Mouse (Mus musculus): ENCODE measurements at regions not wholly inside any gene's neighbourhood (a gene's known extent, or its start where the extent isn't known, plus 50 kb on each side); places are given as distances from the start of the nearest gene placed in this dataset.

- no peak for DNase-seq (ENCODE audit: low spot score in 2 of 2)
Observed at GRCm38 (mm10) chr15:52783940-52784339, 1100.8 kb upstream of the Gm7489 start.

DNA sequence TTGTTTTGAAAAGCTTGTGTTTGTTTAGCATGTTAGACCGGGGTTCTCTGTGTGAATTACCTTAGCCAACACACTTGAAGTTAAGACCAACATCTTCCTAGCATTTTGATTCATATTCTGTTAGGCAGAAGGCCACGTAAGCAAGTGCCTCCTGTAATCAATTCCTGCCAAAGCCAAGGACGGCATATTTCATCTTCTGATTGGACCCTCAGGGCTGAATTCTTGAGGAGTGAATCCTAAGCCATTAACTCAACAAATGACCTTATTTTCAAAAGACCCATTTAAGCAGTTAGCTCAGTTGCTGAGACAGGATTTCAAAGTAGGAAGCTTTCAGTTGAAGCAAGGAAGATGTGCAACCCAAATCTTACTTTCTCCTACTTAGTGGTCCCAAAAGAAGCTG is 1099.5 kb upstream of the Gm7489 start:
- DNase-seq (ENCODE audit: low spot score in 2 of 2): no peak

DNA sequence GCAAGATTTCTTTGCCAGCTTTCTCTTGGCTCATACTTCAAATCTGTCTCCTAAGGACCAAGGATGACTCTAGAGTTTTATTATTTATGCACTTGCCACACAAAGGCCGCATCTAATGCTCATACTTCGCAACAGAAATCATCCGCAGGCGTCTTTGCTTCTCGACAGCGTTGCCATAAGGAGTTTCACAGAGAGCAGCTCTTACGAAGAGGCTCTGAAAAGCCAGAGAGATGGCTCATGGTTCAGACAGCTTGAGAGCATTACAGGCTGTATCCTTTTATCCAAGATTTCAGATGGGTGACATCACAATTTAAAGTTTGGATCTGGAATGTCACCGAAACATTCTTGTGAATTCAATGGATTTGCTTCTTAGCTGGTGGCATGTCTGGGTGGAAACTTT is 1098.7 kb upstream of the Gm7489 start:
- DNase-seq (ENCODE audit: low spot score in 2 of 2): no peak

- DNase-seq (ENCODE audit: low spot score in 2 of 2): no peak
Observed at GRCm38 (mm10) chr15:52805479-52806199, 1079.1 kb upstream of the Gm7489 start.

- no peak for DNase-seq (ENCODE audit: low spot score in 2 of 2)
Observed at GRCm38 (mm10) chr15:52808622-52809021, 1076.1 kb upstream of the Gm7489 start.

DNA sequence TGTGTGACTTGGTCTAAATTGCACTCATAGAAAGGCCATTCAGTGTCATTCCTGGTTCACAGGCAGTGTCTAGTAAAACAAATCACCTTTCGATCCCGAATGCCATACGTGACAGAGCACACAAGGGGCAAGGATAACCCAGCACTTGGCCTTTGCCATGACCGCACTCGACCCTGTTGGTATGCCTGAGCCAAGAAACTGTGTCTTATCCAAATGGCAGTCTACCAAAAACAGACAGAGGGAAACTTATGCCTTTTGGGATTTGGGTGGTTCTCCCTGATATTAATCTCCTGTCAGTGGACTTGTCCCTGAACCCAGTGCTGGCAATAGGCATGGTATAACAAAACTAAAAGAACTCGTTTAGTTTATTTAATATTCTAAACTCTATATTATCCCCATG is 1063.9 kb upstream of the Gm7489 start:
- DNase-seq (ENCODE audit: low spot score in 2 of 2): no peak

DNA sequence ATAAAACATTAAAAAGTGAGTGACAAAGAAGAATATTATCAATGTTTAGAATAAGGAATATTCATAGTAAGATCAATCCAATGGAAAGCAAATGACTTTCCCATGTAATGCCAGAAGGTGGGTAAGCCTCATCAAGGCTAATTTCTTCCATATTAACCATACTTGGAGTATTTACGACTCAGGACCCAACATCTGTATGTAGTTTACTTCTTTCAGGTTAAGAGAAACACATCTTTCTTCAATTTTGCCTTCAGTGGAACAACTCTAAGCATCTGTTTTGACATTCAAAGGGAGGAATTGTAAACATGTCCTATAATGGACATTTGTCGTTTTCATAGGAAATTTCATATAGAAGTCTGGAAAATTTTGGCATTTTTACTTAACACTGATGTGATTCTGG is 1047.8 kb upstream of the Gm7489 start:
- DNase-seq (ENCODE audit: low spot score in 2 of 2): no peak

DNA sequence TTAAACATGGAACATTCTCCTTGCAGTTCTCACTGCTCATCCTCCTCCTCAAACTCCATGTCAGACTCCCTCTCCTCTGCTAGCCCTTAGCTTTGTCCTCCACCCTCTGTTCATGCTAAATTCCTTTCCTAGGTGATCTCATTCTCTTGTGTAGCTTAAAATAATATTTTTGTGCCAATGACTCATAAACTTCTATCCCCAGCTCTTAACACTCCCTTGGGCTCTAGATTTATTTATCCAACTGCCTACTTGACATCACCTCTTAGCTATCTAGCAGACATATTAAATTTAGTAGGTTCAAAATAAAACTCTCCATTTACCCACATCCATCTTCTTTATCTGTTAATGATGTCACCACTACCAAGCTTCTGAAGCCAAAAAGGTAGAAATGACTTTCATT is 1036.6 kb upstream of the Gm7489 start:
- DNase-seq (ENCODE audit: low spot score in 2 of 2): no peak

DNA sequence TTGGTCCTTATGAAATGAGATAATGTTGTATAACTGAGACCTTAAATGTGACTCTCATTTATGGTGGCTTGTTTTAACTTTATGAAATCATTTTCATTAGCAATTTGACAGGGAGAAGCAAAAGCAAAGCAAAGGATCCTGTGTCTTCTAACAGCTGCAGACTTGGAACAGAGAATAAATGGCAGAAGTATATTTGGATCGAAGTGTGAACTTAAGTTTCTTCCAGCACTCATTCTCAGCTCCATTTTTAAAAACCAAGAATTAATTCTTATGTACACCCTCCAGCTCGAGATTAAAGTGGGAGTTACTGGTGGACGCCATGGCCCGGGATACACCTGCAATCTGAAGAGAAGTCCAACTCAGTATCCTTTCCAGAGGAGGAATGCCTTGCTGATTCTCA is 1026.0 kb upstream of the Gm7489 start:
- DNase-seq (ENCODE audit: low spot score in 2 of 2): no peak

DNA sequence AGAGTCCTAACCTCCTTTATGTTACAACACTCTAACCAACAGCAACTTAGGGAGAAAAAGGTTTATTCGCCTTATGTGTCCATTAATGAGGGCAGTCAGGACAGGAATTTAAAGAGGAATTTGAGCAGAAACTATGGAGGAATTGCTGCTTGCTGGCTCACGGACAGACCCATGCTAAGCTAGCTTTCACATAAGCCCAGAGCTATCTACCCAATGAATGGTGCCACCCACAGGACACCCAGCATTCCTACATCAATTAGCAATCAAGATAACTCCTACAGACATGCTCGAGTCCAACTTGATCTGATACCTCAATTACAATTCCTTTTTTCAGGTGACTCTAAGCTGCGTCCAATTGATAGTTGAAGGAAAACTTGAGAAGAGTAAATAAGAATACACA is 1021.2 kb upstream of the Gm7489 start:
- DNase-seq (ENCODE audit: low spot score in 2 of 2): no peak

DNA sequence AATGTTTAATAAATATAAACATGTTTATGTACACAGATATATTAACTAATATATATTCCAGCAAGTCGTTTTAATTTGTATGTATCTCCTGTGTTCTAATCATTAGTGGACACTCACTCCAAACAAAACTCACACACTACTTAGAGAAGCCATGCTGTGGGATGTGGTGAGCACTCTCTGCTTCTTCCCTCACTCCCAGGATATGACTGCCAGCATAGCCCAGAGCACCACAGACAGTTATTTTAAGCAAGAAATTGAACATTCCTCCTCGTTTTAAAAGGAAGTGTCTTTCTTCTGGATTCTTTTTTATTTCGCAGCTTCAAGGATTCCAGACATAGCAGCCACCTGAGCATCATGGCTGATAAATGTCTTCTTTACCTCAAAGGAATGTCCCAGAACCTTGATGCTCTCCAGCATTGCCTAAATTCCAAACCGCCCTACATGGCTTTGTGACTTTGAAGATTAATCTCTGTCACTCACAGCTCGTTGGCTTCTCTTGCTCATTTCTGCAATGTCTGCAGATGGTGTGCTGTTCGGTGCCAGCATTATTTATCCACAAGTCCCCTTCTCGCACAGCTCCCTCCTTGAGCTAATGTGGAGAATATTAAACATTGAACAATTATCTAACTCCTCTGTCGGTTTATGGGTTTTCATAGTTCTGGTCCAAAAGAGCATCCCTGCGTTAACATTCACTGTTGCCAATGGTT is 992.3 kb upstream of the Gm7489 start:
- DNase-seq (ENCODE audit: low spot score in 2 of 2): no peak

GRCm38 (mm10) chr15:52898107-52898506 is 986.6 kb upstream of the Gm7489 start:
- no peak for DNase-seq (ENCODE audit: low spot score in 2 of 2)

GRCm38 (mm10) chr15:52899403-52899802 is 985.3 kb upstream of the Gm7489 start:
- DNase-seq (ENCODE audit: low spot score in 2 of 2): no peak

- DNase-seq (ENCODE audit: low spot score in 2 of 2): no peak
Observed at GRCm38 (mm10) chr15:52899822-52900221, 984.9 kb upstream of the Gm7489 start.

- DNase-seq (ENCODE audit: low spot score in 2 of 2): no peak
Observed at GRCm38 (mm10) chr15:52905231-52905630, 979.5 kb upstream of the Gm7489 start.

GRCm38 (mm10) chr15:52907217-52907616 is 977.5 kb upstream of the Gm7489 start:
- DNase-seq (ENCODE audit: low spot score in 2 of 2): no peak

DNA sequence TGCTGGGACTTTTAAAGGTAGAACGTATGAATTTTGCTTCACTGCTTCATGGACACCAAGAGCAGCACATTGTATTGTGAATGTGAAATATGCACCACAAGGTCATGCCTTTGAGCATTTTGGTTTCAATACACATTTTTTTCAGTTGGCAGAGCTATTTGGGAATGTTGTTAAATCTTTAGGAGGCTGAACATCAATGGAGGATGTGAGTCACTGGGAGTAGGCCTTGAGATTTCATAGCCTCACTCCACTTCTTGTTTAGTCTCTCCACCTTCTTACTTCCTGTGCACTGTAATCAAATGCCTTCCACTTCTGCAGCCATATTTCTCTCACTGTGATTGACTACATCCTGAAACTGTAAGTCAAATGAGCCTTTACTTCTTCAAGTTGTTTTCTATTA is 962.4 kb upstream of the Gm7489 start:
- DNase-seq (ENCODE audit: low spot score in 2 of 2): no peak

GRCm38 (mm10) chr15:52928408-52928807 is 956.3 kb upstream of the Gm7489 start:
- DNase-seq (ENCODE audit: low spot score in 2 of 2): no peak

- DNase-seq (ENCODE audit: low spot score in 2 of 2): no peak
Observed at GRCm38 (mm10) chr15:52937138-52937537, 947.6 kb upstream of the Gm7489 start.

DNA sequence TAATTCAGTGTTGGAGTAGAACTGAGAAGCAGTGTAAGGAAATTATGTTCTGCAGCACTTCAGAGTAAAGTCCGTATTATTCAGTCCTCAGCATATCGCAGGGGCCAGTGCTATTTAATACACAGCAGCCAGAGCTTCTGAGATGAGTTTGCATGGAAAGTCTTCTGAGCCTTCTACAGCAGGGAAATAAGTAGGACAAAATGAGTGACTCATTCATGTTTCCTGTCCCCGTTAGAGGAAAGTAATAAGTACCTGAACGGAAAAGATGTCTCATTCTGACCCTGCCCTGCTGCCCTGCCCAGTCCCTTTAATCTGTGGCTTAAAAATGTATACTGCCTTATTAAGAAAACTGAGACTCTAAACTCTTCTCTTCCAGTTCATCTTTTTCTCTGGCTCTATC is 940.1 kb upstream of the Gm7489 start:
- DNase-seq (ENCODE audit: low spot score in 2 of 2): no peak

- no peak for DNase-seq (ENCODE audit: low spot score in 2 of 2)
Observed at GRCm38 (mm10) chr15:52948196-52948595, 936.5 kb upstream of the Gm7489 start.

DNA sequence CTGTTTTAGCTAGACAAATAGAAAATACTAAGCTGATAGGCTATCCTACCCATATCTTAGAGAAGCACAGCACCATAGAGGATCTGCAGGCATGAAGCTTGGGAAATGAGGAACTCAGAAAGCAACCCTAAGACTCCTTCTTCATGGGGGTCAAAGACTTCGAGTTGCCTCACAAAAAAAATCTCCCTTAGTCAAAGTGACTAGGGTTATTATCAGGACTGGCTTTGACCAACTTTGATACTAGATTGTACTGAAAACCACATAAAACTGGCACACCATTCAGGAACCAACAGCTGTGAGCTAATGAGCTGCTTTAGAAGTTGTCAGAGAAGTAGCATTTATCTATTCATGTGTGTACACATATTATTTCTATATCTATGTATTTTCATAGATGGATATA is 931.2 kb upstream of the Gm7489 start:
- DNase-seq (ENCODE audit: low spot score in 2 of 2): no peak

GRCm38 (mm10) chr15:52954715-52955593 is 929.8 kb upstream of the Gm7489 start:
- no peak for DNase-seq (ENCODE audit: low spot score in 2 of 2)

Data from urinary bladder, postnatal 4 days (tissue).